Mouse (Mus musculus) C3H10T1/2 (cell line): Measurements from ENCODE around the gene Olfr1177-ps. TPM values are rescaled to one million over a fixed set of nuclear protein-coding genes. Genes with fewer than 3 reads are reported as not detected.

Experiments
- polyA plus RNA-seq, 2 experiments: library from polyadenylated mRNA; unstranded; fragments of >200 nt; fragmentation: generic; extraction: Trizol; gene quantifications; one replicate each; pipeline ENCODE4 v1.2.1; 2012; ENCODE audit warnings: missing spikeins in 2 of 2

Gene Olfr1177-ps
- polyA plus RNA-seq, result not detected

GRCm38 (mm10) chr2:88346392-88346791 is at the start of gene Olfr1177-ps:
Olfr1177-ps (minus strand) TSS chr2:88346492.

GRCm38 (mm10) chr2:88386762-88387161 is 40.5 kb upstream of the Olfr1177-ps start, which contains the start of gene Olfr1178:
Olfr1178 (plus strand) TSS chr2:88387062.

GRCm38 (mm10) chr2:88336421-88336820 is 9.9 kb downstream of the Olfr1177-ps start, which contains the start of gene Olfr1176:
Olfr1176 (plus strand) TSS chr2:88336721.

GRCm38 (mm10) chr2:88327115-88327514 is 19.2 kb downstream of the Olfr1177-ps start, which contains the start of gene Olfr1175-ps:
Olfr1175-ps (minus strand) TSS chr2:88327215.

GRCm38 (mm10) chr2:88315035-88315434 is 31.3 kb downstream of the Olfr1177-ps start, which contains the start of gene Olfr1174-ps:
Olfr1174-ps (minus strand) TSS chr2:88315135.

Other genes with a start within 250 kb of the Olfr1177-ps start
- gene Olfr1166, start 218.2 kb downstream of the Olfr1177-ps start, polyA plus RNA-seq, result not detected
- not detected for gene Olfr1167, start 191.3 kb downstream of the Olfr1177-ps start, polyA plus RNA-seq
- not detected for gene Olfr1168, start 164.6 kb downstream of the Olfr1177-ps start, polyA plus RNA-seq
- not detected for gene Olfr1170, start 118.2 kb downstream of the Olfr1177-ps start, polyA plus RNA-seq
- gene Olfr1173, start 66.6 kb downstream of the Olfr1177-ps start, polyA plus RNA-seq, result not detected
- not detected for gene Olfr1174-ps, start 31.4 kb downstream of the Olfr1177-ps start, polyA plus RNA-seq
- gene Olfr1175-ps, start 19.3 kb downstream of the Olfr1177-ps start, polyA plus RNA-seq, result not detected
- not detected for gene Olfr1176, start 9.8 kb downstream of the Olfr1177-ps start, polyA plus RNA-seq
- not detected for gene Olfr1178, start 40.6 kb upstream of the Olfr1177-ps start, polyA plus RNA-seq
- gene Olfr1179, start 60.0 kb upstream of the Olfr1177-ps start, polyA plus RNA-seq, result not detected
- not detected for gene Olfr1180, start 72.7 kb upstream of the Olfr1177-ps start, polyA plus RNA-seq
- not detected for gene Olfr1181, start 79.7 kb upstream of the Olfr1177-ps start, polyA plus RNA-seq
- not detected for gene Gm13757, start 102.6 kb upstream of the Olfr1177-ps start, polyA plus RNA-seq
- gene Olfr1183, start 108.4 kb upstream of the Olfr1177-ps start, polyA plus RNA-seq, result not detected
- not detected for gene Olfr1184, start 137.1 kb upstream of the Olfr1177-ps start, polyA plus RNA-seq
- gene Olfr1185-ps1, start 146.8 kb upstream of the Olfr1177-ps start, polyA plus RNA-seq, result not detected
- not detected for gene Olfr1186, start 172.1 kb upstream of the Olfr1177-ps start, polyA plus RNA-seq
- gene Olfr1188, start 210.4 kb upstream of the Olfr1177-ps start, polyA plus RNA-seq, result not detected
- gene Olfr1189, start 240.0 kb upstream of the Olfr1177-ps start, polyA plus RNA-seq, result not detected